Mouse (Mus musculus): Measurements from ENCODE around the gene Tbc1d23.

The Tbc1d23 gene

DNA sequence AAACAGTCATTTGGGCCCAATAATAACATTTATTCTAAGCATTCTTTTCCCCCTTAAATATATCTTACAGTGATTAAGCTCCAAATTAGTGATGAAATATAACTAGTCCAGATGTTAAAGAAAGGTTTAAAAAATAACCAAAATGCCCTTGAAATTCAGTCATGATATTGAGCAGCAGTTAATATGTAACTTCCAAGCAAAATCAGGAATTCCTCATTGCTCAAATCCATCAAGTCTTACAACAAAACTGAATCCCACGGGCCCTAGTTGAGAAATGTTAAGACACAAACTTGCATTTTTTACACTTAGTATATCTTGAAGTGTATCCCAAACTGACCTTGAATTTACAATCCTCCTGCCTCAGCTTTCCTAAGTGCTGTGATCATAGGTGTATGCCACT is 67.6 kb downstream of the Tbc1d23 start:
- no peak for DNase-seq (ENCODE audit: low spot score in 2 of 2)

DNA sequence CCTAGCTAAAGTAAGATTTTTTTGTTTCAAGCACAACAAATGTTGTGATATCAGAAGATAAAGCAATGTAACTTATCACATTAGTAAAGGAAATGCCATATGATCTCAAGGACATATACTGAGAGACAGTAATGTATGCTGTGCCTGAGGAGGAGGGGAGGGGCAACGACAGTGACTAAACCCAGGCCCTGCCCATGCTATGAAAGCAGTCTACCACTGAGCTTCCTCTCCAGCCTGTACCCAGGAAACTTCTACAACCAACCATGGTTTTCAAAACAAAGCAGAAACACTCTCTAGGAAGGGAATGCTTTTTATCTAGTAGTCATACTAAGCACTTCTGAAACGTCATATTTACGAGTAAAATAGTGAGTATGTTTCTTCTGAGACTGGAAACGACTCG is 68.5 kb downstream of the Tbc1d23 start:
- DNase-seq (ENCODE audit: low spot score in 2 of 2): no peak

DNA sequence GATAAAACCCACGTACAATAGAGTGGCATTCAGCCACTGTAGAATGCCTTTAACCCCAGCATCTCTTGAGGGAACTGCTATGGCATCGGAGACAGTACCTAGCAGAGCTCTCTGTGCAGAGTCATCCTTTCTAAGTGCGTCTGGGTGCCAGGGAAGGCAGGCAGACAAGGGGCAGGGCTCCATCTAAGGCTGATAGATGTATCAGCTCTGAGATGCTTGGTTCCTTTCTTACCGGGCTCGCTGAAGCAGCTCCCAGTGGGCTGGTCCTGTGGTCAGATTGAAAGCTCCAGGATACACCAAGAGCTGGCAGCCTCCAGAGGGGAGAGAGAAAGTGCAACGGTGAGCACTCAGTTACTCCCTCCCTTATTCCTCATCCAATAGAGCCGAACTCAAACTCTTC is 71.5 kb downstream of the Tbc1d23 start:
- no peak for DNase-seq (ENCODE audit: low spot score in 2 of 2)

DNA sequence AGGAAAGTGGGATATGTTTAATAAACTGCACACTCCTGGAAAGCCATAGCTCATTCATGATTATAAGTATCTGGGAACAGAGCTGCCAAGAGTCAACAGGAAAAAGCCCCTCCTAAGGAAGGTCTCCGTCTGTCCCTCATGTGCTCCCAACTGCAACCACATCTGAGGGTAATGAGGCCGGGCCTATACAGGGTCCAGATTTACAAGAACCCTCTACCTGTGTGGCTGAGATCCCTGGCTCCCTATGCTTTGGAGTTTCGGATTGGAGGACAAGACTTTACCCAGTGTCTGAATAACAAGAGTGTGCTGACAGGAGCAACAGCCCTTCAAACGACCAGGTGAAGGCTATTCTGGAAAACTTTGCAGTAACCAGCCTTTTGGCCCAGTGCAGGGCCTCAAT is 73.6 kb downstream of the Tbc1d23 start:
- DNase-seq (ENCODE audit: low spot score in 2 of 2): no peak

DNA sequence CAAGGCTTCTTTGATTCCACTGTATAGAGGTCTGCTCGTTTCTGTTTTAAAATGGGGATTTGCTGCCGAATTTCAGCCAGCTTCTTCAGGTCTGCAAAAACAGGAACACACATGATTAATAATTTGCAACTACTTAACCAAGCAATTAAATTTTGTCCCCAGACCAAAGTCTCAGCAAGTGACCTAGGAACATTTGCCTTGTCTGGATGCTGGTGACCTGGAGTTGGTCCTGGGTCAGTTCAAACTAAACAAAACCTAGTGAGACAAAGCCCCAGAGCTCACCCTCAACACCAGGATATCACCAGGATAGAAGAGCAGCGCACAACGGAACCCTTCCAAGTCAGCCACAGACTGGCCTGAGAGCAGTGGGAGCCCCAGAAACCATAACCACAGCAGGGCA is 74.2 kb downstream of the Tbc1d23 start:
- DNase-seq (ENCODE audit: low spot score in 2 of 2): no peak

DNA sequence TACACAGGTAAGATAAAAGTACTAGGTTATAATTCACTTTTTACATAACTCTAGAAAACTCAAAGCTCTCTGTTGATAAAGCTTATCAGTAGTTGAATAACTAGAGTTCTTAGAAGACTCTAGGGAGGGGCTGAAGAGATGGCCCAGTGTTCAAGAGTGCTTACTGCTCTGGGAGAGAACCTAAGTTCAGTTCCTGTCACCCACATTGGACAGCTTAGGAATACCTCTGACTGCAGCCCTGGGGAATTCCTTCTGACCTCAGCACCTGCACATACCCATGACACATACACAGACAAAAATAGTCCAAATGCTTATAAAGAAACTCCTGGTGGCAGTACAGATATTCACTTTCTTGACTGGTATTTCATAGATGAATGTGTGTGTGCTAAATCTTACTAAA is 75.4 kb downstream of the Tbc1d23 start:
- DNase-seq (ENCODE audit: low spot score in 2 of 2): no peak

DNA sequence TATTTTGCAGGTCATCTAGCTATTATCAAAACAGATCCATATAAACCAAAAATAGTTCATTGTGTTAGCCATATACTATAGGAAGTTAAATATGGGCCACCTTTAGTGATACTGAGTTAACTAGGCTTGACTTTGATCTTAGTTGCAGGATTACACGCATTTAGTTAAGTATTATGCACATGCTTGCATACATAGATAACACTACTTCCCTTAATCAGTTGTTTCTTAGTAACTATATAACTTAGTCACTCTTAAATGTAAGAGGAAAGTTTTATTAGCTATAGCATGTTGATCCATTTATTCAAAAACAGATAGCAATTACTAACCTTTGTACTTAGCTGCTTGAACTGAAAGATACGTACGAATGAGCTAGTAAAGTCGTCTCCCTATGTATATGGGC is 79.9 kb downstream of the Tbc1d23 start:
- DNase-seq (ENCODE audit: low spot score in 2 of 2): no peak

DNA sequence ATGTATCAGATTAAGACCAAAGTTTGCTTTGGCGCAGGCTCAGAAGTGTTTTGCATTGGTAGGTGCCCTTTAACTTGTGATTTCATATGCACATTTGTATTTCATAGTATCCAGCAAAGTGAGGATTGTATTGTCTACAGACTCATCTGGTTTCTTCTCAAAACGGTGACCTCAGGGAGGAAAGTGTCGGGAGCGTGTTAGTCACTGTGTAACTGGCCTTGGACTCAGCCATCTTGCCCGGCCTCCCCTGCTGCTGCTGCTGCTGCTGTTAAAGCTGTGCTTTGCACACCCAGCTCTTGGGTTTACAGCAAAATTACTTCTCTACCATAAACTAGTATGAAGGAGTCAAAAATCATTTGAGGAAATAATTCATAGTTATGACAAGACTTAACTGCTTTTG is 86.6 kb downstream of the Tbc1d23 start:
- no peak for DNase-seq (ENCODE audit: low spot score in 2 of 2)

DNA sequence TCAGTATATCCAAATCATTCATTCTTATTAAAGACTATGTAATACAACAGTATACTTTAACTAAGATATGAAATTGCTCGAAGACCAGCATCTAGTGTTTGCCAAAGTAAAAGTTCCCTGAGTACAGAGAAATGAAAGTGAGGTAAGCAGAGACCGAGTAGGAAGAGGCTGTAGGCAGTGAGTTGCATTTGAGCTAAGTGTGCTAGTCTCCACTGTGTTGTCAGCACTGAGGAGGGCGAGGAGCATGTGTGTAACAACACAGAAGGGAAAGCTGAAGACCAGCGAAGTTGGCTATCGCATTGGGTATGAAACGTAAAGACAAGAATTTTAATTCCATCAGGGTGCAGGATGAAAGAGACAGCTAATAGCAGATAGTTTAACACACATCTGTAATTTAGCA is 97.7 kb downstream of the Tbc1d23 start:
- no peak for DNase-seq (ENCODE audit: low spot score in 2 of 2)

DNA sequence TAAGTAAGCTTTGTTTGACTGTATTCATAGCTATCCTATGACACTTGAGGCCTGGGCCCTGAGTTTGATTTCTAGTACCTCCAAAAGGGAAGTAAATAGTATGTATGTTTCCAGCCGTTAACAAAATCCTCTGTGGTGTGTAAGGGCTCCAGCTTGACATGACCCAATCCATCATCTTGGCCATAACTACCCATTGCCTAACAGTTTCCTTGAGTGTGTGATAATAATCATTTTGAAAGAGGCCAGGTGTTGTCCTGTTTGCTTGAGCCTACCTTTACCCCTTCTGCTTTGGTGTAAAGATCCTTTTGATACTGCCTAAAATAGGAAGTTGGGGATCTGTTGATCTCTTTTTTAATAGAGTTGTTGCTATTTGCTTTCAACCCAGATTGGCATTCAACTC is 99.0 kb downstream of the Tbc1d23 start:
- no peak for DNase-seq (ENCODE audit: low spot score in 2 of 2)

DNA sequence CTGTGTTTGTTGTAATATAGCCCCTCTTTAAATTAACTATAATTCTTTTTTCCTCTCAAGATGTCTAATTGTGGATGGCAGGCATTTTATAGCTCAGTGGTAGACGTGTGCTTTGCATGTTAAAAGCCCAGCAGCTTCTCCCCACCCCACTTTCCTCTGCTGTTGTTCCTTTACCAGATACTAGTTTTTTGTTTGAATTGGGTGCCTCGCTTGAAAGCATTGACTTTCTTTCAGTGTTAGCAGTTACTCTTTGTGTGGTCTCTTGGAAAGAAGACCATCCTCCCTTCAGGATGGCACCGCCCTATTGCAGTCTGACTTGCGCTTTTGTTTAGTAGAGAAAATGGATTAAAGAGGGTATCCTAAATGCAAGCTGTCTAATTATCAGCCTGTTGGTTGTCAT is 99.8 kb downstream of the Tbc1d23 start:
- DNase-seq (ENCODE audit: low spot score in 2 of 2): no peak

DNA sequence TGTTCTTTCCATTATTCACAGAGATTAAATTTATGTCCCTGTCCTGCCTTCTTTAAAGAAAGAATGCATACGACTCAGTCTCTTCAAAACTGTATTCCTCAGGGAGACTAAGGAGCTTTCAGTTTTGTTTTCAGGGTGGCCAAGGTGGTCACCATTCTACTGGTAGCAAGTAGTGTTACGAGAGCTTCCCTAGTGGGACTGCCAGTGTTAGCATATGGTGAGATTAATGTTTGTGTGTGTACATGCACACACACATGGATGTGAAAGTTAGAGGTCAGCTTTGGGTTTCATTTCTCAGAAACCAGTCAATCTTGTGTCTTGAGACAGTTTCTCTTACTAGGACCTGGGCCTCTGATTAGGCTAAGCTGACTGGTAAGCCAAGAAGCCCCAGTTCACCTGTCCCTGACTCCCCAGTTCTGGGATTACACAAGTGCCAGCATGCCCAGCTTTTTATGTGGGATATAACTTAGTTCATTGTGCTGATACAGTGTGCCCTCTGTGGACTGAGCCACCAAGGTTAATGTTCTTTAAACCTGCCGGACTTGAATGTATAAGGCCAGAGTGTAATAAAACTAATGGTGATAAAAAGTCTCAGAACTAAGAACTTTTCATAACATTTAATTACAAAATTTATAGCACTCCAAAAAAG is 100.4 kb downstream of the Tbc1d23 start:
- no peak for DNase-seq (ENCODE audit: low spot score in 2 of 2)

DNA sequence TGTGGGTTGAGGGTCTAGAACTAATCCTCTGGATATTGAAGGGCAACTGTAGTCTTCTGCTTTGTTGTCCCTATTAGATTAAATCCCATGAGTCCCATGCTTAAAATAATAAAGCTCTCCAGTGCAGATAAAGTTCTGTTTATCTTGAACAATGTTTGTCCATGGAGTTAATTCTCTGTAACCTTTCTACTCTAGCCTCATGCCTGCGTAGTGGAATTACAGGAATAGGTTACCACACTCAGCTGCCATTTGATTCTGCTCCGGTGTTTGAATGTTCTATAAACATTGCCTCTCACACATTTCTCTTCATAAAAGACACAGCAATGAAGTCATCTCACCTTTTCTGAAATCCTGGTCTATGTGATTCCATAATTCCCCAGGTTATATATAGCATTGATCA is 103.5 kb downstream of the Tbc1d23 start:
- no peak for DNase-seq (ENCODE audit: low spot score in 2 of 2)

DNA sequence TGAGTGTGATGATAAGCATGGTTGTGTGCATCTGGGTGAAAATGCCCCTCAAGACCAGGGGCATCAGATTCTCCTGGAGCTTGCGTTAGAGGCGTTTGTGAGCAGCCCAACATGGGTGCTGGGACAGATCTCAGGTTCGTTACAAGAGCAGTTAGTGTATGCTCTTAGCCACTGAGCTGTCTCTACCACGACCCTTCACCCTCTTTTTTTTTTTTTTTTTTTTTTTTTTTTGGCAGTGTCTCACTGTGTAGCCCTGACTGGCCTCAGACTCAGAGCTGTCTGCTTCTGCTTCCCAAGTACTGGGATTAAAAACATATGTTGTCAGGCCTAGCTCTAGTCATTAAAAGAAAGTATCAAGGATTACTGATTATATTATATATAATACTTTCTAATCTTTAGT is 105.0 kb downstream of the Tbc1d23 start:
- no peak for DNase-seq (ENCODE audit: low spot score in 2 of 2)

DNA sequence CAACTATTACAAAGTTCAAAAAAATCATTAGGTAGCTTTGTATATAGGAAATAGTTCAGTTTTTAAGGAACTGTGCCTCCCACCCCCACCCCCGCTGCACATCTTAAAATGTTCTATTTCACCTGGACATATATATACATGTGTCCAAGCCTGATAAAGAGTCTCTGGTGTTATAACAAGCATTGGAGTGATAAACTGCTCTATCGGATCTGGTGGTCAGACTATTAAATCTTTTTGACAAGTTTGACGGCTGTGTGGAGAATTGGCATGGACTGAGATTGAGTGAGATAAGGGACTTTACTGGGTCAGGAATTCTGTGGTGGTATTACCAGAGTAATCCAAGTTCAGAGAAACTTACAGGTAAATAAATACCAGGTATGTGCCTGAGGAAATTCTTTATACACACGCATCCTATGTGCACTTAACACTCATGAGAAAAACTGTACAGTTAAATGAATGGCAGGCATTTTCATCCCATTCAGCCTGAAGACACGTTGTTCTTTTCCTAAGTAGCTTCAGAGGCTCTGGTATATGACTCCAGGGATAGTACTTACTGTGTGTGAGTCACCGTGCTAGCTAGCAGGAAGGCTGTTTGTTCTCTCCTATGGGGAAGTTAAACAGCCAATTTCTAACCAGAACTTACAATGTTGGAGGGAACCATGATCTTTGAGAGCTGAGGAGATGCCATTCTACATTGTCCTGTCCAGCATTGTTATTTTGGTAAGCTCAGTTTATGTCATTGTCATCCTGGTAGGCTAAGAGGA is 108.4 kb downstream of the Tbc1d23 start:
- no peak for DNase-seq (ENCODE audit: low spot score in 2 of 2)

DNA sequence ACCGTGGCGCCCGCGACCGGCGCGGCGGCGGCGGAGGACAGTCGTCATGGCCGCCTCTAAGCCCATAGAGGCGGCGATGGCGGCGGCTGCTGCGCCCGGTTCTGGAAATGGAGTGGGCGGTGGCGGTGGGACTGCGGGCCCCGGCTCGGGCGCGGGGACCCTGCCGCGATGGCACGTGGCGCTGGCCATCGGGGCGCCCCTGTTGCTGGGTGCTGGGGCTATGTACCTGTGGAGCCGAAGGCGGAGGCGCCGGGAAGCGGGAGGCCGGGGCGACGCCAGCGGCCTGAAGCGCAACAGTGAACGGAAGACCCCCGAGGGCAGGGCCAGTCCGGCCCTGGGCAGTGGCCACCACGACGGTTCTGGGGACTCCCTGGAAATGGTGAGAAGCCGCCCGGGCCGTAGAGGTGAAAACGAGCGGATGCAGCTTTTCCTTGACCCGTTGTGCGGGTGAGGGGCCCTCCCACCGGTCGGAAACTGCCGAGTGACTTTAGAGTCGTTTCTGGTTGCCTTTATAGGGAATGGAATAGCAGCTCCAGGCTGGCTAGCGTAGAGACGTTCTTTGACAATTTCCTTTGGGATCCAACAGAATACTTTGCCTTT is 109.4 kb downstream of the Tbc1d23 start:
- no peak for DNase-seq (ENCODE audit: low spot score in 2 of 2)

DNA sequence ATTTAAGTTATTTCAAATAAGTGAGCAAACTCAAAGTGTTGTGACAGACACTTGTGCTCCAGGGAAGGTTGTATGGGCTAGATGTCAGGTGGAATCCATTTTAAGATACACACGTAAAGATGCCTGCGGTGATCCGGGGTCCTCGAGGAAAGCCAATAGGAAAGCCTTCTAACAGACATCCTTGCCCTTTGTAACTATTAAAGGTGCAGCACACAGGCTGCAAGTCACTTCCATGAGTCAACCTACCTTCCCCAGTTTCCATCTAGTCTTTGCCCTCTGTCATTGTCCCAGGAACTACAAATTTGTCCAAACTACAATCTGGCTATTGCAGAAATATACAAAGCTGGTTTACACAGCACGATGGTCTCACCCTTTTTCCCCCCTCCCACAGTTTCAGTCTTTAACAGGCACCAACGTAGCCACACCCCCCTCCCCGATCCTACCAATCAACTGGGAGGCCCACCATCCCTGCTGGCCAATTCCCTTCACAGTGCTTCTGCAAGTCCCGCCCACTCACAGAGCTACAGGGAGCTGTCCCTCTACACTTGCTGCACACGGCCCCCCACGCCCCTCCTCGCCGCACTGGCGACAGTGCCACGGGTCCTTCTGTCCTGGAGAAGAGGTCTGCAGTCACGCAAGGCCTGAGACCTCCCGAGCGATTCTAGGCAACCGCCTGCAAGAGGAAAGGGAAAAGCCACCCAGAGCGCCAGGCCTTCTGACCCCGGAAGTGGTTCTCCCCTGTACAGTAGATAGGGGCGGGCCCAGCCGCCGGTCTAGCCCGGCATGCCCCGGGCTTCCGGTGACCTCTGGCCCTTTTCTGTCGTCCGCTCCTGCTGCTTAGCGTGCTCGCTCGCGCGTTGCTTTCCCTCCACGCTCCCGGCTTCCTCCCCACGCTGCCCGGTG is 110.1 kb downstream of the Tbc1d23 start, which contains the start of gene Tomm70a:
Gene Tomm70a (plus strand): TSS at position 791 of the 903 bp plus-strand sequence.
- DNase-seq (ENCODE audit: low spot score in 2 of 2): peak; percentile 94 to 96

Data from frontal cortex, postnatal 10 days (tissue).